Mouse (Mus musculus) forebrain, embryonic 11.5 days (tissue): Measurements from ENCODE around the gene Ssh3. TPM values are rescaled to one million over a fixed set of nuclear protein-coding genes. Genes with fewer than 3 reads are reported as not detected.
A peak's percentile ranks its signal among the peaks of the same experiment; 100 is the strongest.

Experiments
- ATAC-seq: fragments of 200-750 bp; cut with Nextera tagmentation; replicated peaks from 2 replicates; pipeline ENCODE4 v1.8.0; 2017; ENCODE audit warnings: moderate TSS enrichment; ENCODE audit not compliant: low FRiP score
- DNase-seq: peaks from one replicate; pipeline ENCODE4 v3.0.0-alpha.2; 2017; ENCODE audit warnings: low spot score
- H3K27ac ChIP-seq: fragments of 300-500 bp; sonication (generic); 2 replicates; pipeline ENCODE4 v1.5.1; 2014; ENCODE audit warnings: low read depth, low read length
- H3K27me3 ChIP-seq: fragments of 300-500 bp; sonication (generic); 2 replicates; pipeline ENCODE4 v1.6.1; 2014; ENCODE audit warnings: mild to moderate bottlenecking, low read length, mixed read lengths; ENCODE audit not compliant: control insufficient read depth, insufficient read depth
- H3K36me3 ChIP-seq: fragments of 300-500 bp; sonication (generic); 2 replicates; pipeline ENCODE4 v1.6.1; 2014; ENCODE audit warnings: mild to moderate bottlenecking, low read length, moderate library complexity, mixed read lengths; ENCODE audit not compliant: control insufficient read depth, insufficient read depth
- H3K4me1 ChIP-seq: fragments of 300-500 bp; sonication (generic); replicated peaks from 2 replicates; pipeline ENCODE4 v1.6.1; 2014; ENCODE audit warnings: low read length, mixed read lengths; ENCODE audit not compliant: control insufficient read depth, insufficient read depth
- H3K4me2 ChIP-seq: fragments of 300-500 bp; sonication (generic); 2 replicates; pipeline ENCODE4 v1.6.1; 2014; ENCODE audit warnings: low read depth, mild to moderate bottlenecking, low read length, moderate library complexity, mixed read lengths; ENCODE audit not compliant: severe bottlenecking
- H3K4me3 ChIP-seq: fragments of 300-500 bp; sonication (generic); 2 replicates; pipeline ENCODE4 v1.5.1; 2014; ENCODE audit warnings: low read depth, low read length
- H3K9ac ChIP-seq: fragments of 300-500 bp; sonication (generic); 2 replicates; pipeline ENCODE4 v1.6.1; 2014; ENCODE audit warnings: low read length
- H3K9me3 ChIP-seq: fragments of 300-500 bp; sonication (generic); 2 replicates; pipeline ENCODE4 v1.6.1; 2016; ENCODE audit warnings: low read length, mixed read lengths; ENCODE audit not compliant: control insufficient read depth
- WGBS: fragments of 180-500 bp; shearing (Covaris S2); extraction: QIAGEN DNeasy Blood & Tissue Kit; methylation state at CpG from one replicate; pipeline ENCODE4 v1.1.7; 2014; 5-methylcytosine and 5-hydroxymethylcytosine counted together
- polyA plus RNA-seq: library from polyadenylated mRNA; unstranded; fragments of >200 nt; fragmentation: Nextera tagmentation; extraction: Ambion mirVana; gene quantifications from 2 replicates; pipeline ENCODE4 v1.2.1, GENCODE M21; 2014

The Ssh3 gene
- polyA plus RNA-seq, 1 experiment from 2014 or later, result 3.3 TPM

GRCm38 (mm10) chr19:4304251-4304821 lies 35.4 kb upstream of the Ssh3 start:
- no peaks in the 10 kb centered on the region for H3K27me3 ChIP-seq
- H3K36me3 ChIP-seq, result no peaks in the 10 kb centered on the region
- H3K9ac ChIP-seq, result peak overlapping the region; percentile 96; the same call in 1 of the 2 replicates
- H3K4me2 ChIP-seq, result peak overlapping the region; percentile 55
- H3K4me3 ChIP-seq, result peak overlapping the region; percentile 91
- WGBS, result 75% methylated on average over 5 of the region's 5 CpGs
- no peak for ATAC-seq
- no peak overlapping the region for H3K27ac ChIP-seq
- H3K4me1 ChIP-seq, result peaks cover 17% of the 10 kb centered on the region
- H3K9me3 ChIP-seq, result no peaks in the 10 kb centered on the region
- DNase-seq, result no peak

- Histone ChIP-seq H3K27me3 (no peaks in the 10 kb centered on the region), H3K36me3 (no peaks in the 10 kb centered on the region), H3K4me3 (no peak overlapping the region), H3K9ac (no peak overlapping the region), H3K9me3 (no peaks in the 10 kb centered on the region), H3K27ac (no peak overlapping the region), H3K4me2 (no peak overlapping the region), H3K4me1 (peaks cover 17% of the 10 kb centered on the region)
- DNase-seq (no peak), ATAC-seq (no peak)
- 95% methylated on average over 5 of the region's 5 CpGs for WGBS
Measured at GRCm38 (mm10) chr19:4303640-4303995, 34.6 kb upstream of the Ssh3 start.

- DNase-seq, result no peak
- 76% methylated on average over 7 of the region's 7 CpGs for WGBS
- H3K27ac ChIP-seq, result no peak overlapping the region
- no peaks in the 10 kb centered on the region for H3K27me3 ChIP-seq
- H3K9ac ChIP-seq, result no peak overlapping the region
- ATAC-seq, result no peak
- H3K4me3 ChIP-seq, result no peak overlapping the region
- no peaks in the 10 kb centered on the region for H3K9me3 ChIP-seq
- H3K4me2 ChIP-seq, result no peak overlapping the region
- peaks cover 17% of the 10 kb centered on the region for H3K4me1 ChIP-seq
- H3K36me3 ChIP-seq, result no peaks in the 10 kb centered on the region
Measured at GRCm38 (mm10) chr19:4302936-4303639, 34.1 kb upstream of the Ssh3 start.

GRCm38 (mm10) chr19:4301735-4302651 lies 33.0 kb upstream of the Ssh3 start:
- H3K4me2 ChIP-seq, result no peak overlapping the region
- H3K9me3 ChIP-seq, result no peaks in the 10 kb centered on the region
- H3K27ac ChIP-seq, result no peak overlapping the region
- DNase-seq, result no peak
- H3K36me3 ChIP-seq, result no peaks in the 10 kb centered on the region
- ATAC-seq, result no peak
- H3K9ac ChIP-seq, result 0 out of 2 replicates have a peak overlapping the region, but pooled peaks have one; percentile 9
- H3K4me1 ChIP-seq, result peaks cover 17% of the 10 kb centered on the region
- H3K27me3 ChIP-seq, result no peaks in the 10 kb centered on the region
- H3K4me3 ChIP-seq, result no peak overlapping the region
- WGBS, result 44% methylated on average over 21 of the region's 21 CpGs

- Histone ChIP-seq H3K9me3 (no peaks in the 10 kb centered on the region), H3K9ac (no peak overlapping the region), H3K27ac (no peak overlapping the region), H3K4me2 (no peak overlapping the region), H3K4me3 (no peak overlapping the region), H3K4me1 (peaks cover 15% of the 10 kb centered on the region), H3K36me3 (no peaks in the 10 kb centered on the region), H3K27me3 (no peaks in the 10 kb centered on the region)
- ATAC-seq (no peak), DNase-seq (peak; percentile 42)
- WGBS, result 83% methylated on average over 11 of the region's 11 CpGs
Measured at GRCm38 (mm10) chr19:4300852-4301734, 32.1 kb upstream of the Ssh3 start.

- peak; percentile 47 for DNase-seq
- no peaks in the 10 kb centered on the region for H3K9me3 ChIP-seq
- ATAC-seq, result no peak
- H3K27me3 ChIP-seq, result no peaks in the 10 kb centered on the region
- H3K4me2 ChIP-seq, result no peak overlapping the region
- H3K4me1 ChIP-seq, result peaks cover 15% of the 10 kb centered on the region
- 49% methylated on average over 7 of the region's 7 CpGs for WGBS
- no peaks in the 10 kb centered on the region for H3K36me3 ChIP-seq
- no peak overlapping the region for H3K9ac ChIP-seq
- H3K4me3 ChIP-seq, result no peak overlapping the region
- no peak overlapping the region for H3K27ac ChIP-seq
Measured at GRCm38 (mm10) chr19:4300271-4300704, 31.3 kb upstream of the Ssh3 start.

GRCm38 (mm10) chr19:4299574-4300270 lies 30.7 kb upstream of the Ssh3 start:
- no peak overlapping the region for H3K4me3 ChIP-seq
- no peaks in the 10 kb centered on the region for H3K9me3 ChIP-seq
- ATAC-seq, result no peak
- WGBS, result 87% methylated on average over 6 of the region's 6 CpGs
- no peak overlapping the region for H3K27ac ChIP-seq
- no peaks in the 10 kb centered on the region for H3K36me3 ChIP-seq
- H3K9ac ChIP-seq, result no peak overlapping the region
- no peaks in the 10 kb centered on the region for H3K27me3 ChIP-seq
- DNase-seq, result peak; percentile 24
- no peak overlapping the region for H3K4me2 ChIP-seq
- peaks cover 12% of the 10 kb centered on the region for H3K4me1 ChIP-seq
